Mouse (Mus musculus) gastrocnemius, adult 18-20 months (tissue): Measurements from ENCODE around the gene Erbin. TPM values are rescaled to one million over a fixed set of nuclear protein-coding genes. Genes with fewer than 3 reads are reported as not detected.

Source experiments
- DNase-seq: peaks from one replicate; pipeline ENCODE4 v3.0.0; 2021; ENCODE audit warnings: low spot score
- total RNA-seq, 2 experiments: library from RNA; stranded (reverse); gene quantifications; 2 replicates each; pipeline ENCODE4 v1.2.3; 2021

Gene Erbin
- total RNA-seq, 2 experiments from 2014 or later: 33.6 to 46.4 TPM

DNA sequence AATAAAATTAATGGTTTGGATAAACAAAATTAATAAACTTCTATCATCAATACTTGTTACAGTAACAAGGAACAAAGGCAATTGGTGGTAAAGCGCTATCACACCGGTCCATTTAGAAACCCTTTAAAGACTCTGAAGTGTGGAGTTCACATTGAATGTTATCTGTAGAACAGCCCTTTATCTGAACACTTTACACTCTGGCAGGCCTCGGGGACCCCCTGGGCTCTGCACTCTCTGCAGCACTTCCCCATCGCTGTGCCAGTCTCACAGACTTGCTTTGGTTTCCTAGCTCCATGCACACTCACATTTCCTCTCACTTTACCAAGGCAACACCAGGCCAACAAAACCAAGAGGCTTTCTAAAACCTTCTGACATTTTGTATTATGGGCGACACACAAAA, 100.9 kb downstream of the Erbin start:
- no peak for DNase-seq

GRCm38 (mm10) chr13:103817935-103818334, 102.4 kb downstream of the Erbin start:
- no peak for DNase-seq

- no peak for DNase-seq
Measured at GRCm38 (mm10) chr13:103807464-103807863, 112.8 kb downstream of the Erbin start.

- DNase-seq: peak; percentile 36
Measured at GRCm38 (mm10) chr13:103806210-103806851, 114.0 kb downstream of the Erbin start.

DNA sequence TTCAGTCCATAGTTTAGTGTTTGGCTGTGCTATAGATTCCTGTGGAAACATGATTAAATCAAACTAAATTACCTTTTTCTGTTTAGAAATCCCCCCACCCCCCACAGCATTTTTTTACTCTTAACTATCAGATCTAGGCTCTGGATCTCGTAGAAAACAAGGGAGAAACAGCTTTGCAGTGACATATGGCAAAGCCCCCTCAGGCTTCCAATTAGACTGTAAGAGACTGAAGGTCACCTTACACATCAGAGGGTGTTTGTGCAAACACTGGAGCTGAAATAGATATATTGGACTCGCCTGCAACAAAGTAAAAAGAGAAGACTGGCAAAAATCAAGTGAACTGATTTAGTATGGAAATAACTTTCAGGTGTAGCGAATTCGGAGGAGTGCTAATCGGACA, 116.6 kb downstream of the Erbin start:
- DNase-seq: no peak

- DNase-seq: no peak
Measured at GRCm38 (mm10) chr13:103801021-103801420, 119.3 kb downstream of the Erbin start.

DNA sequence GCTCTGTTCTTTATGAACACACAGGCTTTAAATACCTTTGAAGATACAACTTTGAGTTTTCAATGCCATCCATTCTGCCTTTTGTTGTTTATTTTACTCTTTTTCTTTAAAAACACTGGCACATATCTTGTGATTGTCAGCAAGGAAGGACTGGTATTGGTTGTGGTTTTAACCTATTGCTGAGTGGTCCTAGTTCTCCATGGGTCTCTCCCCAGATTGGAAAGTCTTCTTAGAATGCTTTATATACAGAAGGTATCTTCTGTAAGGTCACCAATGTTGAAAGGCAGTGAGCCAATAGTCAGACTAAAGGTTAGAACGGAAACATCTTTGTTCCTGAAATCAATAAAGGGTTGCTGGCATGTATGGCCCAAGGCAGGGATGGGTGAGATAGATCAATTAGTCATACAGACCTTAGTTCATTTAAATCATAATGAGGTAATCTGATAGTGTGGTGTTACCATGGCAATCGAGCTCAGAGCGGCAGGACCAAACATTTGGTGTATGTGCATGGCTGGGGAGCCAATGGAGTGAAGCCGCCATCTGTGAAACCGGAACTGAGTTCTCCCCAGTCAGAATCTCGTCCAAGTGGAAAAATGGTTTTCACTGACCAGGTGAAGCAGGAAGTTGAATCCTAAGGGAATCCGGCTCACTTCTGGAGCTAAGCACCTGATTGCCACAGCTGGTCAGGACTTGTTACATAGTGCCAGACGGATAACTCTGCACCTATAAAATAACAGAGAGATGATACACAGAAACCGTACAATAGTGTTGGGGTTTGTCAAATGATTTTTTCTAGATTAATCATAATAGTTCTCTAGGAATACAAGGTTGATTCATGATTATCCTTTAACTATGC, 125.4 kb downstream of the Erbin start:
- DNase-seq: no peak

- DNase-seq: peak; percentile 19
Measured at GRCm38 (mm10) chr13:103779922-103780585, 140.3 kb downstream of the Erbin start.

GRCm38 (mm10) chr13:103777126-103777525, 143.2 kb downstream of the Erbin start:
- no peak for DNase-seq

DNA sequence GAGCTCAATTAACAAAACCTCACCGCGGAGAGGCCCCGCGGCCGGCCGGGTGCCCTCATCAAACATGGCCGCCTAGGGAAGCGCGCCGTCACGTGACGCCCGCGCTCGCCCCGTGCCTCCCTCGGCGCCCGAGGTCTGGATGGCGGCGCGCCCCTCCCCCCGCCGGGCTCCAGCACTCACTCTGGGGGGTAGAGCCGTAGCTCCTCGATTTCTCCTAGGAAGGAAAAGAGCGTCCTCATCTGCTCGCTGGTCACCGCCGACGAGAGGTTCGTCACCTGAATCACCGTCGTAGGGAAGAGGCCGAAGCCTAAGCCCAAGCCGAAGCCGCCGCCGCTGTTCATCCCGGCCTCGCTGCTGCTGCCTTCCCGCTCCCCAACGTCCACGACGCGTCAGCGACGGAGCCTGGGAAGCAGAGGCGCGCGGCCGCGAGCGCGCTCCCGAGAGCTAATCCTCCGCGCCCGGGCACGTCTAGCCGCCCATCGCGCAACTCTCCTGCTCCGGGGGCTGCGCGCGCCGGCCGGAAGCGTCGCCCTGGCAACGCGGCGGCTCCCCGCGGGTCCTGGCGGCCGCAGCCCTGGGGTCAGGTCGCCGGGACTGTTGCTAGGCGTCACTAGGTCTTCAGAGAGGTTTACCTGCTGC, 146.1 kb downstream of the Erbin start, which contains the start of gene Srek1:
Srek1 (minus strand) TSS at position 490 of the 639 bp plus-strand sequence.
- DNase-seq: peak; percentile 91

GRCm38 (mm10) chr13:103773407-103774118, 146.8 kb downstream of the Erbin start:
- DNase-seq: no peak

DNA sequence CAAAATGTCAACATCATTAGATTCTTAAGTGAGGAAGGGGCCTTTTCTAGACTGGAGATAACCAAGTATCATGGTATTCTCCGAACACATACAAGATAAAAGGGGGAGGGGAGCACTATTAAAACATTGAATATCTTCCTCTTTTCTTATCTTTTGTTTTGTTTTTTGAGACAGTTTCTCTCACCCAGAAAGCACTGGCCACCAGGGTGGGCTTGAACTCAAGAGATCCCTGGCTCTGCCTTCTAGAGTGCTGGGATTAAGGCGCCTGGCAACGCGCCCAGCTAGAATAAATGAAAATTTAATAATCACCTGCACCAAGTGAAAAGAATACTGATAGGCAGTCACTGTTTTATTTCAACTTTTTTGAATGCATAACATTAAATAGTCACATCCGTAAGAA, 147.4 kb downstream of the Erbin start:
- DNase-seq: no peak

DNA sequence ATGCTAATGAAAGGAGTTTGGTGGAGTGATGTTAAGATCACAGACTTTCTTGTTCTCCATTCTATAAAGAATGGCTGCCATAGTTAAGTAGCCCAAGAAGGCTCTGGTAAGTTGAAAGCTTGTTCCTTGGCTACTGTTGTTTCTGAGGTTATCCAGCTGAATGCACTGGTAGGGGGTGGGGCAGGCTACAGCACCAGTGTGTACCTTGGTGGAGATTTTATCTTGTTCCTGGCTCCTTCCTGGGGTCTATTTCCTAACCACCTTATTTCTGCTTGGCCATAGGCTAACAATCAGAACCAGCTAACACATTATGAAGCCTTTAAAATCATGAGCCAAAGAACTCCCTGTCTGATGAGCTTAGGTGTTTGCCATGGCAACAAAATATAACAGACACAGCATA, 149.5 kb downstream of the Erbin start:
- DNase-seq: no peak

Other genes with a start within 250 kb of the Erbin start
- gene Srek1, start 145.9 kb downstream of the Erbin start, total RNA-seq: 10 to 100 TPM; 18.1 to 18.3 TPM
- 1 to 10 TPM; 4.7 to 7.0 TPM for gene Nln, start 189.1 kb upstream of the Erbin start, total RNA-seq
- under 1 TPM; 0.30 to 0.57 TPM for gene Sgtb, start 189.2 kb upstream of the Erbin start, total RNA-seq